Mouse (Mus musculus) midbrain, postnatal 0 days (tissue): ENCODE measurements around the gene Insl6. TPM values are rescaled to one million over a fixed set of nuclear protein-coding genes. Genes with fewer than 3 reads are reported as not detected.

Source experiments
- ATAC-seq: fragments of 200-750 bp; cut with Nextera tagmentation; 2 replicates; pipeline ENCODE4 v1.8.0; 2017; ENCODE audit warnings: moderate number of reproducible peaks, mild to moderate bottlenecking, moderate TSS enrichment, moderate library complexity; ENCODE audit not compliant: low FRiP score
- DNase-seq: peaks from one replicate; pipeline ENCODE4 v3.0.0-alpha.2; 2015; ENCODE audit warnings: low spot score
- H3K27ac ChIP-seq: fragments of 300-500 bp; sonication (generic); 2 replicates; pipeline ENCODE4 v1.5.1; 2014; ENCODE audit warnings: low read depth, mild to moderate bottlenecking, low read length, mixed read lengths
- H3K27me3 ChIP-seq: fragments of 300-500 bp; sonication (generic); 2 replicates; pipeline ENCODE4 v1.6.1; 2014; ENCODE audit warnings: low read length, control low read depth, mixed read lengths; ENCODE audit not compliant: insufficient read depth
- H3K36me3 ChIP-seq: fragments of 300-500 bp; sonication (generic); 2 replicates; pipeline ENCODE4 v1.6.1; 2014; ENCODE audit warnings: low read length, control low read depth, mixed read lengths; ENCODE audit not compliant: insufficient read depth
- H3K4me1 ChIP-seq: fragments of 300-500 bp; sonication (generic); 2 replicates; pipeline ENCODE4 v1.6.1; 2014; ENCODE audit warnings: mild to moderate bottlenecking, control low read depth, antibody characterized with exemption, low read length, mixed read lengths; ENCODE audit not compliant: insufficient read depth
- H3K4me2 ChIP-seq: fragments of 300-500 bp; sonication (generic); 2 replicates; pipeline ENCODE4 v1.6.1; 2014; ENCODE audit warnings: low read depth, mild to moderate bottlenecking, low read length, mixed read lengths; ENCODE audit not compliant: poor library complexity, severe bottlenecking
- H3K4me3 ChIP-seq: fragments of 300-500 bp; sonication (generic); 2 replicates; pipeline ENCODE4 v1.5.1; 2014; ENCODE audit warnings: low read depth, mild to moderate bottlenecking, low read length, moderate library complexity
- H3K9ac ChIP-seq: fragments of 300-500 bp; sonication (generic); replicated peaks from 2 replicates; pipeline ENCODE4 v1.6.1; 2014; ENCODE audit warnings: mild to moderate bottlenecking, low read length, moderate library complexity, mixed read lengths; ENCODE audit not compliant: poor library complexity, severe bottlenecking
- H3K9me3 ChIP-seq: fragments of 300-500 bp; sonication (generic); 2 replicates; pipeline ENCODE4 v1.6.1; 2016; ENCODE audit warnings: low read length, control low read depth
- CTCF ChIP-seq: IDR thresholded peaks from 2 replicates; pipeline ENCODE4 v1.5.1; 2016; ENCODE audit warnings: antibody characterized with exemption, mild to moderate bottlenecking
- WGBS: fragments of 180-500 bp; shearing (Covaris S2); extraction: QIAGEN DNeasy Blood & Tissue Kit; methylation state at CpG from one replicate; pipeline ENCODE4 v1.1.7; 2014; 5-methylcytosine and 5-hydroxymethylcytosine counted together
- polyA plus RNA-seq: library from polyadenylated mRNA; unstranded; fragments of >200 nt; fragmentation: Nextera tagmentation; extraction: Ambion mirVana; gene quantifications from 2 replicates; pipeline ENCODE4 v1.2.1, GENCODE M21; 2015
- total RNA-seq: library from RNA; depleted of rRNA; stranded (reverse); fragments of >200 nt; gene quantifications from 2 replicates; pipeline ENCODE4 v1.2.3, GENCODE M21; 2014

Gene Insl6
- total and polyA plus RNA-seq, 2 experiments from 2014 or later = 1.5 TPM; not detected in 1

GRCm38 (mm10) chr19:29361468-29362130, 36.4 kb upstream of the Insl6 start:
- peak overlapping the region; percentile 75 for H3K4me2 ChIP-seq
- peak overlapping the region; percentile 71 for H3K27ac ChIP-seq
- WGBS = 2% methylated on average over 33 of the region's 33 CpGs
- DNase-seq (peak; percentile 97), ATAC-seq (peak; percentile 99)
- no peaks in the 10 kb centered on the region for H3K9me3 ChIP-seq
- peak overlapping the region; percentile 69 for H3K4me3 ChIP-seq
- no peak for TF ChIP-seq CTCF
- no peaks in the 10 kb centered on the region for H3K27me3 ChIP-seq
- H3K9ac ChIP-seq = peak overlapping the region; percentile 76
- H3K4me1 ChIP-seq = peaks cover 9% of the 10 kb centered on the region
- 0 out of 2 replicates have a peak, but pooled peaks cover 6% of the 10 kb centered on the region for H3K36me3 ChIP-seq

GRCm38 (mm10) chr19:29360251-29360650, 35.1 kb upstream of the Insl6 start:
- 90% methylated on average over 5 of the region's 5 CpGs for WGBS
- peaks cover 9% of the 10 kb centered on the region for H3K4me1 ChIP-seq
- TF ChIP-seq CTCF = no peak
- no peak overlapping the region for H3K9ac ChIP-seq
- H3K27me3 ChIP-seq = no peaks in the 10 kb centered on the region
- H3K9me3 ChIP-seq = no peaks in the 10 kb centered on the region
- no peak overlapping the region for H3K27ac ChIP-seq
- H3K36me3 ChIP-seq = 0 out of 2 replicates have a peak, but pooled peaks cover 6% of the 10 kb centered on the region
- DNase-seq (no peak), ATAC-seq (no peak)
- H3K4me2 ChIP-seq = no peak overlapping the region
- no peak overlapping the region for H3K4me3 ChIP-seq

- peaks cover 8% of the 10 kb centered on the region; the same call in 1 of the 2 replicates for H3K4me1 ChIP-seq
- 89% methylated on average over 11 of the region's 11 CpGs for WGBS
- no peak overlapping the region for H3K9ac ChIP-seq
- no peak for ATAC-seq
- no peak for DNase-seq
- no peak overlapping the region for H3K27ac ChIP-seq
- TF ChIP-seq CTCF = no peak
- H3K4me2 ChIP-seq = no peak overlapping the region
- no peak overlapping the region for H3K4me3 ChIP-seq
- H3K27me3 ChIP-seq = no peaks in the 10 kb centered on the region
- H3K9me3 ChIP-seq = no peaks in the 10 kb centered on the region
- H3K36me3 ChIP-seq = 0 out of 2 replicates have a peak, but pooled peaks cover 6% of the 10 kb centered on the region
These were observed 31.1 kb upstream of the Insl6 start for GRCm38 (mm10) chr19:29356281-29356680.

- peak; percentile 90 for TF ChIP-seq CTCF
- Histone ChIP-seq H3K4me1 (no peaks in the 10 kb centered on the region), H3K4me2 (peak overlapping the region; percentile 32), H3K9me3 (no peaks in the 10 kb centered on the region), H3K27ac (no peak overlapping the region), H3K27me3 (no peaks in the 10 kb centered on the region), H3K9ac (no peak overlapping the region), H3K36me3 (peaks cover 7% of the 10 kb centered on the region), H3K4me3 (no peak overlapping the region)
- ATAC-seq (peak; percentile 76), DNase-seq (peak; percentile 87)
- WGBS = 4% methylated on average over 20 of the region's 20 CpGs
These were observed 30.0 kb upstream of the Insl6 start for GRCm38 (mm10) chr19:29354895-29355877.

GRCm38 (mm10) chr19:29350991-29351390, 25.8 kb upstream of the Insl6 start:
- H3K4me2 ChIP-seq = no peak overlapping the region
- H3K4me1 ChIP-seq = no peaks in the 10 kb centered on the region
- H3K9me3 ChIP-seq = no peaks in the 10 kb centered on the region
- ATAC-seq = no peak
- H3K36me3 ChIP-seq = peaks cover 5% of the 10 kb centered on the region
- H3K4me3 ChIP-seq = no peak overlapping the region
- no peak overlapping the region for H3K9ac ChIP-seq
- no peak for DNase-seq
- TF ChIP-seq CTCF = no peak
- no peak overlapping the region for H3K27ac ChIP-seq
- no peaks in the 10 kb centered on the region for H3K27me3 ChIP-seq
- 47% methylated on average over 5 of the region's 5 CpGs for WGBS
